Mouse (Mus musculus) brain, adult 2 months (tissue): ENCODE measurements at regions not wholly inside any gene's neighbourhood (a gene's known extent, or its start where the extent isn't known, plus 50 kb on each side); places are given as distances from the start of the nearest gene placed in this dataset.

Experiments used
- DNase-seq: peaks from one replicate; pipeline ENCODE4 v3.0.0; 2011; ENCODE audit warnings: low read depth, low spot score

- no peak for DNase-seq
Measured at GRCm38 (mm10) chr14:110685247-110685646, 69.7 kb downstream of the Slitrk6 start.

DNA sequence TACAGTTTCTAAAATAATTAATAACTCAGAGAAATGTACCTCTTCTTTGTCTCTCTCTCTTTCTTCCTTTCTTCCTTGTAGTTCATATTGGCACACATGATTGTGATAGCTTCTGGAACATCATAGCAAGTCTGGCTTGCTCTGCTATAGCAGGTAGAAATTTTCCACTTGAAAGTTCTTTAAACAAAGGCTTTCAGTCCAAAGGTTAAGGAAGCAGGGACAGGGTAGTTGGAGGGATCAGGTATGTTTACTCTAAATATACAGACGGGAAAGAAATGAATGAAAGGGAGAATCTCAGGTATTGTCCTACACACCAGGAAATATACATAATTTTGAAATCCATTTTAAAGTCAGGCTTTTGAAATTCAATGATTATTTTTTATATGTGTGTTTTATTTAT is 75.2 kb downstream of the Slitrk6 start:
- no peak for DNase-seq

- no peak for DNase-seq
Measured at GRCm38 (mm10) chr14:110665712-110666111, 89.2 kb downstream of the Slitrk6 start.

- no peak for DNase-seq
Measured at GRCm38 (mm10) chr14:110663231-110663630, 91.7 kb downstream of the Slitrk6 start.

- peak; percentile 52 for DNase-seq
Measured at GRCm38 (mm10) chr14:110634147-110634546, 120.8 kb downstream of the Slitrk6 start.

- peak; percentile 12 for DNase-seq
Measured at GRCm38 (mm10) chr14:110623716-110624115, 131.2 kb downstream of the Slitrk6 start.

GRCm38 (mm10) chr14:110618496-110618920 is 136.4 kb downstream of the Slitrk6 start:
- no peak for DNase-seq

- no peak for DNase-seq
Measured at GRCm38 (mm10) chr14:110616447-110616846, 138.5 kb downstream of the Slitrk6 start.

DNA sequence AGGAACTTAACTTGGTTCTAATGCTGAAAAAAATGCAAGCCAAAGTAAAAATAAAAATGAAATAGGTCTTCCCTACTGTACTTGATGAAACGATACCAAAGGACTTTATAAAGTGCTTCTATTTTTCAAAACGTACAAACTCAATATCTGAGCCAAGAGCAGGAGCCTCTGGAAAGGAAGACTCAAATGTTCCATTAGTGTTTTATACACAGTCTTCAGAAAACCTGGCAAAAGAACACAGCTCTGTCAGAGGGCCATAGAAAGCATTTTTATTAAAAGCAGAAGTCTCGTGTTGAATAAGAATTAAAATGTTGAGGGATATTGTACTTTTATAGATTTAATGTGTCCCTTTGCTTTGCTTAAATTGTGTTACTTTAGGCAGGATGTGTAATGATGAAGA is 174.6 kb downstream of the Slitrk6 start:
- no peak for DNase-seq

DNA sequence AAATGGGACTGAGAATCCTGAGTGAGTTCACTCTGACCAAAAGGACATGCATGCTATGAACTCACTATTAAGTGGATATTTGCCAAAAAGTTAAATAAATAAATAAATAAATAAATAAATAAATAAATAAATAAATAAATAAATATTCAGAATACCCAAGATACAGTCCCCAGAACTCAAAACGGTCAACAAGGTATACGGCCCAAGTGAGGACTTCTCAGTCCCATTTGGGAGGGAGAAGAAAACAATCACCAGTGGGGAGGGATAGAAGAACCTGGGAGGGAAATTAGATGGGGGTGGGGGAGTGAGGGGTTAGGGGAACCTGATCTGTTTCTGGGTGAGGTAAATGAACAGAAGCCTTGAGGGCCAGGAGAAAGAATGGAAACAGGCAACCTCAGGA is 184.2 kb downstream of the Slitrk6 start:
- no peak for DNase-seq

DNA sequence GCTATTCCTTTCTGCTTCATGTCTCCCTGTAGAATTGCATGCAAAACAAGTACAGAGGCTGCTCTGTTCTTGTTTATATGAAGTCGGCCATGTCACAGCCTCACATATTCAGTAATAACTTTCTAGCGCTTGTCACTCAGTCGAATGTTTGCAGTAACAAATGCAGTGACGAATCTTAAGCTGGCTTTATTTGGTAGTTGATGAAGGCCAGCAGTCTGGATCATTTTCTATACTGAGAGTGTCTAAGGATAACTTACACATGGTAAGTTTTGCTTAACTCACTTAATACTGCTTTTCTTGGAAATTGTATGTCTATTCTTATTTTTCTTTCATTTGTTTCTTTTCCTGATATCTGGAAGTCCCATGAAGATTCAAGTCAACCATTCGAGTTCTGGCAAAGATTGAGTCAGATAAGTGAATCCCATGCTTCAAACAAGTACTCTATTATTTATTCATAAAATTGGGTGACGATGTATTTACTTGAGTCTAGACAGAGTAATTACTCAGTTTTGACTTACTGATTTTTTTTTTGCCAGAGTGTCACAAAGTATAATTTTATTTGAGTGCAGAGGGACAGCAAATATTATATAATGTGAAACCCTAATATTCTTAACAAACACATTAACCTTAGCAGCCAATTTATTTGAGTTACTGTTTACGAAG is 189.0 kb downstream of the Slitrk6 start:
- DNase-seq, result no peak

GRCm38 (mm10) chr14:110564621-110565020 is 190.3 kb downstream of the Slitrk6 start:
- DNase-seq, result no peak

DNA sequence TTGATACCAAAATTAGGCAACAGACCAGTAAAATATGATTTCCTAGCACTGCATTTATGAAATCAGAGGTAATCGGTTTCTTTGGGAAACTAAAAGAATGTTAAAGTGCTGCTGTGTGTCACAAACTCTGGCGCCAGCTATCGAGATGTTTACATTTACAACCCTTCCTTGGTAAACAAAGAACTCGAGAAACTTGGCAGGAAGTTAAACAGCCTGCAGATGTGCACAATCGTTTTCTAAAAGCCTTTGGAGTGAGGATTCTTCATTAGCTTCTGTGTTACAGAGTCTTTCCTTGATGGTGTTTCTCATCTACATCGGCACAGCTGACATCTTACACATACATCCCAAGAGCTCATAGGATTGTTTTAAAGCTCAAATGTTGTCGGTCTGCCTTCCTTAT is 209.7 kb downstream of the Slitrk6 start:
- DNase-seq, result no peak

DNA sequence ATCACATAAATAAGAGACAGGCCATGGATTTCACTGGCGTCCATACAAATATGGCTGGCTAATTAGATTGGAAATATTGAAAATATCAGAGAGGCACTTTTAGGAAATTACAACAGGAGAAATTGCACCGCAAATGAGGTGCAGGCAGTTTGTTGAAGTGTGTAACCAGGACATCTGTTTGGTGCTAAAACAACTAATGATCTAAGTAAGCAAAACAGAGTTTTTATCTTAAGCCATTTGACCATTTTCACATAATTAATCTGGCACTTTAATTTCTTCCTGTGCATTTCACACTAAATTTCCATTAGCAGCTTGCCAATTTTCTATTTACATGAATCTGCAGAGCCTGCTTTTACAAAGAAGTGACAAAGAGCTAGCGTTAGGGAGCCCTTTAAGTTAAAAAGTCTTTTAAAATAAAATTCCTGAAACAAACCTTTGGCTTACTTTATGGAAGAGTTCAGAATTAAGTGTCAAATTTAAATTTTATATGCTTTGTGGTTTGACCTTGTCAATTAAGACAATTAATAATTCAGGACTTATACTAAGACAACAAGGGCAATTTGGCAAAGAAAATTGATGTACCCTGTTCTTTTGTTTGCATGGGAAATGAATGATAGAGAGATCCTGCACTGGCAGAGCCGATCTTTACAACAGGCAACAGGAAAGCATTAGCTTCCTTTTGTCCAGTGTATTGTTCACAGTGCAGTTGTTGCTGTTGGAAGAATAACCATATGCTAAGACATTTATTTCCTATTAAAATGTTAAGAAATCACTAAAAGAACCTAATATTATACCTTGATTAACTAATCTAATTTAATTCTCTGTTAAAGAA is 211.4 kb downstream of the Slitrk6 start:
- DNase-seq, result no peak

- peak; percentile 4 for DNase-seq
Measured at GRCm38 (mm10) chr14:110527306-110527705, 227.6 kb downstream of the Slitrk6 start.

- no peak for DNase-seq
Measured at GRCm38 (mm10) chr14:110485057-110485456, 269.9 kb downstream of the Slitrk6 start.

GRCm38 (mm10) chr14:110472743-110473142 is 282.2 kb downstream of the Slitrk6 start:
- no peak for DNase-seq

- no peak for DNase-seq
Measured at GRCm38 (mm10) chr14:110472176-110472575, 282.8 kb downstream of the Slitrk6 start.

DNA sequence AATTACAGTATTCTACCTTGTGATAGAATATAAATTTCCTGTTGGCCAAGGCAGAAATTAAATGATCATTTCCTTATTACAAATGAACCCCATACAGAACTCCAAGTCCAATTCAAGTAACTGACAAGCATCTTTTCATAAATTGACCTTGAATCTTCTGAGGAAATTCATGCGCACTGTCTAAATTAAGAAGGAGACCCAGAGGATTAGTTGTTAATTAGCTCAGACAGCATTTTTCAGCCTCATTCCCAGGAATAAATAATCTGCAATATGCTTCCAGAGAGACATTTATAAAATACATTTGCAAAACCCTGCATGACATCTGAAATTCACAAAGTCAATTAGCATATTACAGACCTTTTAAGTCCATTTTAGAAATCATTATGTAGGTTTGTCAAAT is 284.2 kb downstream of the Slitrk6 start:
- DNase-seq, result no peak

GRCm38 (mm10) chr14:110468457-110469311 is 286.3 kb downstream of the Slitrk6 start:
- DNase-seq, result no peak
